Mouse (Mus musculus) heart, postnatal 36 days (tissue): ENCODE measurements at regions not wholly inside any gene's neighbourhood (a gene's known extent, or its start where the extent isn't known, plus 50 kb on each side); places are given as distances from the start of the nearest gene placed in this dataset.

Experiments used
- DNase-seq, 2 experiments: peaks; one replicate each; pipeline ENCODE4 v3.0.0; 2021 to 2022
- intact Hi-C: fragments of 180-260 bp; cut with DNase I; formaldehyde crosslinking; loops from one replicate; pipeline ENCODE4 v1.15.1; 2025

DNA sequence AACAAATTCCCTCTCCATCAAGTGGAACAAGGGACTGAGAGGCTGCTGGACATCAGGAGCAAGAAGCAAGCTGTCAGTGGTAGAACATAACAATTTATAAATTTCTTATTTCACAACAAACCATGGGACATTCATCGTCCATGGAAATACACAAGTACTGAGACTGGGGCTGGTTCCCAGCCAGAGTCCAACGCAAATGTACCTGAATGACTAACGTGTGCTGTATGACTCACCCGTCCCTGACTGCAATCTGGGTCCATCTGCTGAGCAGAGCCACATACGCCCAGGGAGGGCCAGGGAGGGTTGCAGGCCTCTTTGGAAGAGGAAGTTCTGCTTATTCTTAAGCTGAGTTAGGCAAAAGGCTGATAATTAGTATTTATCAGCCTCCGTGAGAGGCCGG lies 320.1 kb upstream of the Pappa start:
- intact Hi-C loops: no loop called here
- DNase-seq: peak in 1 of 2 experiments; percentile 1

DNA sequence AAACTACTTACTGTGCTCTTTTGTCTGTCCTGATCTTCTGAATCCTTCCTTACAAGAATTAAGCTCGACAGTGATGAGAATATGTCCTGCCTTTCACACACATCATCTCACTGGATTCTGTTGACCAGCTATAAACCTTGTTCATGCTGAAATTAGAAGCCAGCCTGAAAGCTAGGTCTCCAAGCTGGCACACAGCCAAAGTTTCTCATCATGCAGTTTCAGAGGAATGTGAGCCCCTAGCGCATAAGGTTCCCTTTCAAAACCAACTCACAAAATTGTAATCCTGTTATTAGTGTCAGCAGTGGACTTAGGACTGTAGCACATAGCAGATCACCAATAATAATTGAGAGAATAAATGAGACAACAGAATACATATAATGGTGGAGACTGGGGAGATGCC lies 319.0 kb upstream of the Pappa start:
- no peak for DNase-seq
- intact Hi-C loops: no loop called here

DNA sequence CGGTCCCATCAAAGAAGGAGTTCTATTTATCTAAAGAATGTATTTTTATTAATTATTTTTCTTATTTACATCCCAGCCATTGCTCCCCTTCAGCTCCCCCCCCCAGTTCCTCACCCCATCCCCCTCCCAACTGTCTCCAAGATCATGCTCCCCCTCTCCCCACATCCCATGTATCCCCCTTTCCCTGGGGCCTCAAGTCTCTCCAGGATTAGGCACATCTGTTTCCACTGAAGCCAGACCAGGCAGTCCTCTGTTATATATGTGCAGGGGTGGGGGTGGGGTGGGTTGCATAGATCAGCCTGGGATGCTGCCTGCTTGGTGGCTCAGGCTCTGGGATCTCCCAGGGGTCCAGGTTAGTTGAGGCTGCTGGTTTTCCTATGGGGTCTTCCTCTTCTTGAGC lies 316.8 kb upstream of the Pappa start:
- intact Hi-C loops: no loop called here
- no peak for DNase-seq

DNA sequence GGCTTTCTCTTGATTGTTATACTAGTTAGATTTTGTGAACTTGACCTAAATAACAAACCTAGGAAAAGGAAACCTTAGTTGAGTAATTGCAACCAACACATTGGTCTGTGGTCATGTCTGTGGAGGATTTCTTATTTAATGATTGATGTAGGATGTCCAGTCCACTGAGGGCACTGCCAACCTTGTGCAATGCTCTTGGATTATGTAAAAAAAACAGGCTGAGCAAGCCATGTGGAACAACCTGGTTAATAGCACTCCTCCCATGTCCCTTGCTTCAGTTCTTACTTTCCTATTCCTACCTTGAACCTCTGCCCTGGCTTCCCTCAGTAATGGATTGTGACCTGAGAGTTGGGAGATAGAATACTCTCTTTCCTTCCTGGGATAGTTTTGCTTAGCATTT lies 312.0 kb upstream of the Pappa start:
- intact Hi-C loops: no loop called here
- no peak for DNase-seq

DNA sequence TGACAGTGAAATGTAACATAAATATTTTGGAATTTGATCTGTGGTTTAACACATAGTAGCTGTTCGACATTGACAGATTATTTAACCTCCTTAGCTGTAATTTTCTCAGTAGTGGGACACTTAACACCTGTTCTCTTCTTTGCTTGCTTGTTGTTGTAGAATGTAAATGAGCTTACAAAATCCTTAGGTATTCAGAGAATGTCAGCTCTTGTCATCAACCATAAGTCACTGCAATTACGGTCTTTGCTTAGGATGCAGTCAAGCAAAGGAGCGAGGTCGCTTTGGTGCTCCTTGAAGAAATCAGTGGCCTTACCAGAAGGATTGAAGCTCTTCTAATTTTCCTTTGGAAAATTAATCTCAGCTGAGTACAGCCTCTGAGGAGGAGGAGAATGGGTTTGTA lies 311.2 kb upstream of the Pappa start:
- DNase-seq: no peak
- intact Hi-C loops: no loop called here

DNA sequence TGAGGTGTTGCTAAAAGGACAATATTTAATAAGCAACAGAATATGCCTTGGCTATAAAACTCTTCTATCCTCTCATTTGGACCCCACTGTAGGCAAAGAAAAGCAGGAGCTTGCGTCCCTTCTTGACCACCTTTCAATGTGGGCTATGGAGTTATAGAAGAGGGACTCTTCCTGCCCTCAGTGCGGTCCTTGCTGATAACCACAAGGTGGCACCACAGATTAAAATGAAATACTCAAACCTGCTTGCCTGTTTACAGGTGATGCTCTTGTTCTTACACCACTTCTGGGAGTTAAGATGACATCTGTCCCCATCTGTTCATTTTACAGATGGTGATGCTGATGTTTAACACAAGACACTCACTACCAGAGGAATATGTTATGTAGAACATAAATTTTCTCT lies 291.1 kb upstream of the Pappa start:
- DNase-seq: peak in 1 of 2 experiments; percentile 7
- intact Hi-C loops: loop anchor here (2.0 kb wide), 2 partner anchors 664 to 758 kb away; no protein-coding TSS in a partner anchor

DNA sequence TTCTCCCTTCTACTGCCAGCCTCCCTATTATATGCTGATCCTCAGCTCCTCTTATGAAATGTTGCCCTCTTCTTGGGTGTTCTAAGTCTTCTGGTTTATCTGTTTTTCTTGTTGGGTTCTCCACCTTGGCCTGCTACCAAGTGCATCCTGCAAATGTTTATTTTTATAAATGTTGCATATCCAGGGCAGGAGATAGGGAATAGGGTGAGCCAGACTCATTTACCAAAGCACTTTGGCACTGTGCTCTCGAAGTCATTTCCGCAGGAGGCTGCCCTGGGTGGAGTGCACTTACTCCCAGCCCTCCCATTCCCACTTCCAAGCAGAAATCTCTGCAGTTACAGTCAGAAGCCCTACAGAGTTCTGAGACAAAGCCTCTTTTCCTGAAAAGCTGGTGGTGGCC lies 249.5 kb upstream of the Pappa start:
- intact Hi-C loops: no loop called here
- DNase-seq: no peak

DNA sequence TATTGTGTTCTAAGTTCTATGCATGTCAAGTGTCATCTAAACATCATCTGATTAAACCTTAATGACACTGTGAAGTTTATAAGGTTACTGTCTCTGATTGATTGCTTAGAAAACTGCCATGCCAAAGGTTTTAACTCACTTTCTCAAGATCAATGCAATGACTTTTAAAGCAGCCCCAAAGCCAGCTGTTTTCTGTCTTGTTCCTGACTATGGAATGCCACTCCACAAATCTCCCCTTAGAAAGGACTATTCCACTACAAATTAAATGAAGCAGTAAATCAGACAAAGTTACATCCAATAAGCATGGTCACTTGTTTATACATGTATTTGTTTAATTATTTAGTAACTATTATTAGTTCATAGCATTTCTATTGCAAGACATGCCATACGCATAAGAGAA lies 247.1 kb upstream of the Pappa start:
- no peak for DNase-seq
- intact Hi-C loops: no loop called here

DNA sequence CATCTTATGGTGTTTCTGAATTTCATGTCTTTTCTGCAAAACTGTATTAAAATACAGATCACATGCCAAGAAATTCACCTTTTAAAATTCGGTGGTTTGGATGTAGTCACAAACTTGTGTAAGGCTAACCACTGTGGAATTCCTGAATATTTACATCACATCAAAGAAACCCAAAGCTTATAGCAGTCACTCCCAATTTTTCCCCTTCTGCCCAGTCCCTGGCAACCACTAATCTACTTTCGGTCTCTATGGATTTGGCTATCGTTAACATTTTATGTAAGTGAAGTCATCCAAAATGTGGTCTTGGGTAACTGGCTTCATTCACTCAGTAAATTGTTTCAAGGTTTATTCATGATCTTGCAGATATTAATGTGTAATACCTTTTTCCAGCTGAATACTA lies 226.0 kb upstream of the Pappa start:
- intact Hi-C loops: no loop called here
- DNase-seq: no peak

DNA sequence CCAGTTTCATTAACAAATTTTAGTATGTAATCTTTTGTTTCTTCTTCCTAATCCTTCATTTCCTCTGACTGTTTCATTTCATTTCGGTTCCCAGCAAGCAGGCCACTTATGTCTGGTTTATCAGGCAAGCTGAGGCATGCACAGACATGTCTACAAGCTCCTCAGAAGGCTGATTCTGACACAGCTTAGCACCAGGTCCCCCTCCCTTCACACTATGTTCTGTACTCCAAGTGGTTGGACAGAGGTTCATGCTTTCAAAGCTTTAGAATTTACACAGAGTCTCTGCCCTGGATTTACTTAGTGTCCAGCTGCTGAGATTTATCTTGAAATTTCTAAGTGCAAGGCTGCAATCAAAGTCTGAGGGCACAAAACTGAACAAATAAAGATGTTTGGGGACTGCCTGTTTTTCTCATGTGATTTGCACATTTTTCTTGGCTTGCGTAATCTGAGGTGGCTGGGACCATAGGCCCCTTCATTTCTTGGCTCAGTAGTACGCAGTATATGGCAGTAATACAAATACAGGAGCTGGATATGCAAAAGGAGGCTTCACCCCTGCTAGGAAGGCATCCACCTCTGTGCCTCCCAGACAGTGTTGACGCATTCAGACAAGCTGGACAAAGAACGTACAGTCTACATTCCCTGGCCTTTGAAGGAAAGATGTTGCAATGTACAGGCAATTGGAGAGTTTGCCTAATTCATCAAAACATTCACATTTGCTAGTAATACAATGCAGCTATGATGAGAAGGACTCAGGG lies 222.7 kb upstream of the Pappa start:
- DNase-seq: peak in 1 of 2 experiments; percentile 19

DNA sequence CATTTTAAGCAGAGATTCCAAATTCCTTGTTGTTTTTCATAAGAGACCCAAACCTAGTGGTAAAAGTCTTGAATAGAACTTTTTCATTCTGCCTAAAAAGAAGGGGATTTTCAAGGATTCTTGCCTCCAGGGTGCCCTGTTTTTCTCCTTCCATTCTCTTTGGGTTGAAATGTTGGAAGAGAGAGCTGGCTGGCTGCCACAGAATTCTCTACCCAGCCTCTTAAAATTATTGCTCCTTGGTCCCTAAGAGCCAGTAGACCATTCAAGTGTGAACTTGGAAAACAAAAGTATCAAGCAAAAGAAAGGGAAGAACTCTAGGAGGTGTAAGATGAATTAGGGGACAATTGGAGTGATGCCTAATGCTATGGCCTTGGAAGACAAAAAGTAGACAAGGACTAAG lies 200.2 kb upstream of the Pappa start:
- intact Hi-C loops: no loop called here
- no peak for DNase-seq

More for the DNA sequence above, 222.7 kb upstream of the Pappa start:
- intact Hi-C loops: no loop called here

DNA sequence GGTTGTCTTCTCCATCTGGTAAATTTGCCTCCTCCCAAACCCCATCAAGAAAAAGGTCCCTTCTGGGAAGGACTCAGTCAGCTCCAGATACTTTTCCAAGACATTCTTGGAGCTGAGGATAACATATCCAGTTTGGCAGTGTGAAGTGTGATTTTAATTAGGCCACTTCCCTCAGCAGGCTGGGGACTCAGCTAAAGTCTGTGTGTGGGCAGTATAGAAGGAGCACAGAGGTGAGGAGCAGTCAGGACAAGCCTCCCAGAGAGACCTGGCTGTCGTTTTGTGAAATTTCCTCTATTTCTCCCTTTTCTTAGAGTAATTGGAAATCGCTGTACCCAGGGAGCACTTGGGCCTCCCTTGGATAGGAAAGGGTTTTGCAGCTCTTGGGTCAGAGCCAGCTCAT lies 195.4 kb upstream of the Pappa start:
- intact Hi-C loops: no loop called here
- no peak for DNase-seq

DNA sequence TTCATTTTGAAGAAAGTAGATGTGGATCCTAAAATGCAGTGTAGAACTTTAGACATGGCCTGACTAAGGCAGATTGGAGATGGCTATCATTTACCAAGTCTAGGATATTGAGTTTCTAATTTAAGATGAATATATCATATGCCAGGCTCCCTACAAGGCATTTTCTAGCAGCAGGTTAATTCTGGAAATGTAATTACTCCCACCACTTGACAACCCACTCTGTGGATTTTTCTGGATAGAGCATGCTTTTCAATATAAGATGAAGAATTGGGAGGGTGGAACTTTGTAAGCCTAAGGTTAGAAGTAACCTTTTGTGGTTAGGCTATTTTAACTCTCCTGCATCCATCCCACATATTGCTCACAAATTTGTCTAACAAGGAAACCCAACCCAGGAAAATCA lies 178.4 kb upstream of the Pappa start:
- intact Hi-C loops: no loop called here
- no peak for DNase-seq

DNA sequence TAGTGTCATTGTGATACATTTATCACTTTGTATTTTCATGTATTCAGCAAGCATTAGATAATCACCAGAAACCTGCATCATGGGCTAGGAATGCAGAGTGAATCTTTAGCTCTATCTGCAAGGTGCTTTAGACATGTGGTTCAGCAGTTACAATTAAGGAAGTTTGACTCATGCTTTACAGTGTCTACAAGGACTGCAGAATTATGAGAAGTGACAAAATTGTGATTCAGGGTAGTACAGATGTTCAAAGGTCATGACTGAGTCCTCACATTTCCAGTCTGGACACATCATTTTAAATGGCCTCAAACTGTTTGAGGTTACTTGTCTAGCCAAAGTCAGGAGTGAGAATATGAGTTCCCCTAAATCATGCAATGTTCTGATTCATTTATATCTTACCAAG lies 171.3 kb upstream of the Pappa start:
- DNase-seq: no peak
- intact Hi-C loops: no loop called here

DNA sequence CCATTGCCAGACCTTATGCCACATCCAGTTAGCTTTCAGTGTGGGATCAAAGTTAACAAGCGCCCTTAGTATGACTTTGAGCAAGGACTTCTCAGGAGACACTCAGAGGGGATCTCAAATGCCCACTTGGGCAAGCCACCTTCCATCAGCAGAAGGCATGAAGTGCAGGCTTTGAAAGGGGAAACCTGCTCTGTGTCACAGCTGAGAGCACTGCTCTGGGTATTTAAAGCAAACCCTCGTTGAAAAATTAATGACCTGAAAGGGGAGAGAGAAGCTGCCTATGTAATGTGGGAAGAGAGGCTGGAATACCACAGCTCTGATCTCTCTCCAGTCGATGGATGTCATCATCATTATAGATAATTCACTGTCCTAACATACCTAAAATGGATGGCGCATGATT lies 165.1 kb upstream of the Pappa start:
- intact Hi-C loops: no loop called here
- no peak for DNase-seq

DNA sequence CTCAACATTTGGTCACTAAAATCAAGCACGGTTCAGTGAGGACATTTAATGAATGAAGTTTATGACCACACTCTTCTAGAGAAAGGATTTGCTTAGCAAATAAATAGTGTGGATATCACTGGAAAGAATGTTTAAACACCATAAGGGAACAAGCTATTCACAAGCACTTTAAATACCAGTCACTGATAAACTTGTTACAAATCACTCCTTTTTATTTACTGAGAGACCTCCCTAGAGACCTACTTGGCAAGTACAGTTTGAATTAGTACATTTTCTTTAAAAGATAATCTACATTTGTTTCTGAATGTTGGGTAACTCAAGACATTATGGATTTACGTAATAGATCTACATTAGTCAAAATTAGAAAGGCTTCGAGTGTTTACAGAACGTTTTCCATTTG lies 162.2 kb upstream of the Pappa start:
- intact Hi-C loops: no loop called here
- DNase-seq: no peak
